21 mouse cellular contexts compared by ENCODE assay signal in genomic region chr10:42390436-42390835, GRCm38 (mm10).
"Had no signal": no experiment of that assay in that cellular context is flagged by ENCODE, and none has a peak within 500 bp of the region (broad histone marks: within the 10 kb centered on the region; RNA-seq: fewer than 3 reads in every experiment).

No protein-coding gene starts in this region.

- H3K4me2 ChIP-seq: lung, embryonic 15.5 days; midbrain, embryonic 13.5 days; midbrain, embryonic 15.5 days; neural tube, embryonic 13.5 days; neural tube, embryonic 15.5 days had no signal

- DNase-seq: liver, postnatal 0 days; lung, adult 2 months; lung, postnatal 14 days; lung, postnatal 36 days; retina, postnatal 1 day; right cerebral cortex, adult 18-20 months; right cerebral cortex, postnatal 25 days; right cerebral cortex, postnatal 4 days; spleen, adult 18-20 months; thymus, adult 18-20 months; thymus, postnatal 14 days; thymus, postnatal 36 days had no signal

- H3K27me3 ChIP-seq: lung, embryonic 15.5 days; megakaryocyte, embryonic 14.5 days; midbrain, embryonic 13.5 days; midbrain, embryonic 15.5 days; neural tube, embryonic 13.5 days; neural tube, embryonic 15.5 days had no signal

- H3K9ac ChIP-seq: liver, postnatal 0 days; lung, embryonic 15.5 days; midbrain, embryonic 13.5 days; midbrain, embryonic 15.5 days; neural tube, embryonic 13.5 days; neural tube, embryonic 15.5 days had no signal

- H3K36me3 ChIP-seq: midbrain, embryonic 13.5 days; midbrain, embryonic 15.5 days had no signal

- H3K4me1 ChIP-seq: lung, embryonic 15.5 days; megakaryocyte, embryonic 14.5 days; midbrain, embryonic 13.5 days; midbrain, embryonic 15.5 days; neural tube, embryonic 13.5 days; neural tube, embryonic 15.5 days had no signal

- H3K4me3 ChIP-seq: lung, embryonic 15.5 days; megakaryocyte, embryonic 14.5 days; midbrain, embryonic 13.5 days; midbrain, embryonic 15.5 days; myocyte; neural tube, embryonic 13.5 days; neural tube, embryonic 15.5 days had no signal

- ATAC-seq: liver, postnatal 0 days; lung, postnatal 0 days; midbrain, embryonic 13.5 days; midbrain, embryonic 15.5 days had no signal

- H3K9me3 ChIP-seq: lung, embryonic 15.5 days; midbrain, embryonic 13.5 days; midbrain, embryonic 15.5 days; neural tube, embryonic 13.5 days; neural tube, embryonic 15.5 days had no signal

- H3K27ac ChIP-seq: lung, embryonic 15.5 days; macrophage; midbrain, embryonic 13.5 days; midbrain, embryonic 15.5 days; neural tube, embryonic 13.5 days; neural tube, embryonic 15.5 days had no signal
